Mouse (Mus musculus) liver, postnatal 0 days (tissue): ENCODE results near the gene Fgfr4. TPM values are rescaled to one million over a fixed set of nuclear protein-coding genes. Genes with fewer than 3 reads are reported as not detected.

ENCODE experiments used
- ATAC-seq: fragments of 200-750 bp; cut with Nextera tagmentation; 2 replicates; pipeline ENCODE4 v1.8.0; 2017; ENCODE audit warnings: mild to moderate bottlenecking, moderate library complexity
- DNase-seq: peaks from one replicate; pipeline ENCODE4 v3.0.0-alpha.2; 2016
- H3K27ac ChIP-seq: fragments of 300-500 bp; sonication (generic); 2 replicates; pipeline ENCODE4 v1.5.1; 2014; ENCODE audit warnings: antibody characterized with exemption, moderate library complexity, mild to moderate bottlenecking, low read depth
- H3K27me3 ChIP-seq: fragments of 300-500 bp; sonication (generic); 2 replicates; pipeline ENCODE4 v1.6.1; 2014; ENCODE audit warnings: low read length, control low read depth, mixed read lengths; ENCODE audit not compliant: insufficient read depth
- H3K36me3 ChIP-seq: fragments of 300-500 bp; sonication (generic); replicated peaks from 2 replicates; pipeline ENCODE4 v1.6.1; 2014; ENCODE audit warnings: mild to moderate bottlenecking, control low read depth, low read length, moderate library complexity, mixed read lengths; ENCODE audit not compliant: insufficient read depth
- H3K4me1 ChIP-seq: fragments of 300-500 bp; sonication (generic); 2 replicates; pipeline ENCODE4 v1.6.1; 2014; ENCODE audit warnings: antibody characterized with exemption, mild to moderate bottlenecking, control low read depth; ENCODE audit not compliant: insufficient read depth
- H3K4me2 ChIP-seq: fragments of 300-500 bp; sonication (generic); 2 replicates; pipeline ENCODE4 v1.6.1; 2014; ENCODE audit warnings: low read depth, mild to moderate bottlenecking, low read length, moderate library complexity, mixed read lengths
- H3K4me3 ChIP-seq: fragments of 300-500 bp; sonication (generic); 2 replicates; pipeline ENCODE4 v1.5.1; 2014; ENCODE audit warnings: low read depth, low read length
- H3K9ac ChIP-seq: fragments of 300-500 bp; sonication (generic); replicated peaks from 2 replicates; pipeline ENCODE4 v1.6.1; 2014; ENCODE audit warnings: mild to moderate bottlenecking, moderate library complexity
- H3K9me3 ChIP-seq: fragments of 300-500 bp; sonication (generic); 2 replicates; pipeline ENCODE4 v1.6.1; 2016; ENCODE audit warnings: mild to moderate bottlenecking, control low read depth, low read length, mixed read lengths
- CTCF ChIP-seq: sonication (generic); IDR thresholded peaks from 2 replicates; pipeline ENCODE4 v1.5.1; 2016; ENCODE audit warnings: antibody characterized with exemption, low read depth
- EP300 ChIP-seq: IDR thresholded peaks from 2 replicates; pipeline ENCODE4 v1.6.1; 2016; ENCODE audit warnings: antibody characterized with exemption, low read depth, mild to moderate bottlenecking
- WGBS: fragments of 180-500 bp; shearing (Covaris S2); extraction: QIAGEN DNeasy Blood & Tissue Kit; methylation state at CpG from one replicate; pipeline ENCODE4 v1.1.7; 2014; ENCODE audit not compliant: insufficient replicate concordance; 5-methylcytosine and 5-hydroxymethylcytosine counted together
- polyA plus RNA-seq: library from polyadenylated mRNA; unstranded; fragments of >200 nt; fragmentation: Nextera tagmentation; extraction: Ambion mirVana; gene quantifications from 2 replicates; pipeline ENCODE4 v1.2.1, GENCODE M21; 2015

Gene Fgfr4
- polyA plus RNA-seq, 1 experiment from 2014 or later = 5.1 TPM

DNA sequence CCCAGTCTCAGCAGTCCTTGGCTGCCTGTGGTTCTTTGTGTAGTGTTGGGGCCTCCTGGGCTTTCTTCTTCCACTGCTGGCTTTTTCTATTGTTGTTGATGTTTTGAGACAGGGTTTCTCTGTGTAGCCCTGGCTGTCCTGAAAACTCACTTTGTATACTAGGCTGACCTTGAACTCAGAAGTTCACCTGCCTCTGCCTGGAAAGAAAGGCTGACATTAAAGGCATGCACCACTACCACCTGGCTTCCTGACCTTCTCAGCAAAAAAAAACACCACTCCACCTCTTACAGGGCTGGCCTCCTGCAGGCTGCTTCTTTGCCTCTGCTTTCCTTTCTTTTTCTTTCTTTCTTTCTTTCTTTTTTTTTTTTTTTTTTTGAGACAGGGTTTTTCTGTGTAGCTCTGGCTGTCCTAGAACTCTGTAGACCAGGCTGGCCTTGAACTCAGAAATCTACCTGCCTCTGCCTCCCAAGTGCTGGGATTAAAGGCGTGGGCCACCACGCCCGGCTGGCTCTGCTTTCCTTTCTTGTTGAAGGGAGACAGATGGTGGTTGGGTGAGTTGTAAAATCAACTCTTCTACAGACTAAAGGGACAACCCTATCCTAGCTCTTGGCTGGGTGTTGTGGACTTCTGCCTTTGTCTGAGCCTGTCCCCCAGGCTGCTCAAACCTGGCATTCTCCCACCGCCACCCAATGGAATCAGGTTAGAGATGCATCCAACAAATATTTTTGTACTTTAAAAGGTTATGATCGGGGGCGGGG lies 53.2 kb downstream of the Fgfr4 start:
- Histone ChIP-seq H3K9ac (no peak overlapping the region), H3K27me3 (no peaks in the 10 kb centered on the region), H3K36me3 (no peaks in the 10 kb centered on the region), H3K4me3 (no peak overlapping the region), H3K9me3 (no peaks in the 10 kb centered on the region), H3K27ac (no peak overlapping the region), H3K4me1 (peaks cover 10% of the 10 kb centered on the region), H3K4me2 (no peak overlapping the region)
- WGBS = 87% methylated on average over 6 of the region's 6 CpGs
- no peak for DNase-seq
- ATAC-seq = no peak
- TF ChIP-seq EP300 = no peak
- no peak for TF ChIP-seq CTCF

DNA sequence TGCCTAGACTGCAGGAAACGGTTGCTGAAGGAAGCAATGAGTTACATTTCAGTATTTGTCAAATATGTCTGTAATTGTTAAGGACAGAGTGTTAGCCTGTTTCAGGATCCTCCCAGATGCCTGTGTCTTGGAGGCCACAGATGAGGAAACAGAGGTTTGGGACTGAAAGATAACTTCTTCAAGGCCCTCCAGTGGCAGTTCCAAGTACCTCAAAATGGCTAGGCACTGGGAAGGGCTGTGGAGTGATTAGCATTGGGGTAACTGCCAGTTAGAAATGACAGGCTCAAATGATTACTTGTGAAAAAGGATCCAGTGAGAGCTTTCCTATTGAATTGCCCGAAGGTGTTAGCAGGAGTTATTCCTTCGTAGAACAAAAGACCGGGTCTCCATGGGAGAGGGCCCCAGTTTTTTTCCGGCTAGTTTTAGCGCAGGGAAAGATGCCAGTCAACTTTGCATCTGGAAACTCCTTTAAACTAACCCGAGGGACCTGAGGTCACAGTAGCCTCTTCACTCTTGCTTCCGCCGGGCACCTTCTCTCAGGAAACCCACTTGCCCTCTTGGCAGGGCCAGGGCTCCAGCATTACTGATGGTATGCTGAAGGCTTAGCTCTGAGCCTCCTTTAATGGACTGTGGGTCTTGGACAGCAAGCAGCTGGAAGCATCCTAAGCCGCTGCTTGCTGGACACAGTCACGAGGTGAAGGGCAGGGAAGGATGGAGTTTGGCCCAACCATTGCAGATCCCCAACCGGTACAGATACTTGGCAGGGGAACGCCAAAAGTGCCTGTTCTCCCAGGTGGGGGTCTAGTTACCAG lies 56.6 kb downstream of the Fgfr4 start:
- peaks cover 2% of the 10 kb centered on the region; the same call in 1 of the 2 replicates for H3K36me3 ChIP-seq
- no peak; the same call in 1 of the 2 replicates for TF ChIP-seq CTCF
- no peak for TF ChIP-seq EP300
- H3K27ac ChIP-seq = no peak overlapping the region
- no peak overlapping the region for H3K4me3 ChIP-seq
- no peak overlapping the region for H3K4me2 ChIP-seq
- no peaks in the 10 kb centered on the region for H3K27me3 ChIP-seq
- WGBS = 80% methylated on average over 13 of the region's 13 CpGs
- DNase-seq (peak; percentile 15), ATAC-seq (no peak)
- no peaks in the 10 kb centered on the region for H3K9me3 ChIP-seq
- no peak overlapping the region for H3K9ac ChIP-seq
- H3K4me1 ChIP-seq = peaks cover 26% of the 10 kb centered on the region

DNA sequence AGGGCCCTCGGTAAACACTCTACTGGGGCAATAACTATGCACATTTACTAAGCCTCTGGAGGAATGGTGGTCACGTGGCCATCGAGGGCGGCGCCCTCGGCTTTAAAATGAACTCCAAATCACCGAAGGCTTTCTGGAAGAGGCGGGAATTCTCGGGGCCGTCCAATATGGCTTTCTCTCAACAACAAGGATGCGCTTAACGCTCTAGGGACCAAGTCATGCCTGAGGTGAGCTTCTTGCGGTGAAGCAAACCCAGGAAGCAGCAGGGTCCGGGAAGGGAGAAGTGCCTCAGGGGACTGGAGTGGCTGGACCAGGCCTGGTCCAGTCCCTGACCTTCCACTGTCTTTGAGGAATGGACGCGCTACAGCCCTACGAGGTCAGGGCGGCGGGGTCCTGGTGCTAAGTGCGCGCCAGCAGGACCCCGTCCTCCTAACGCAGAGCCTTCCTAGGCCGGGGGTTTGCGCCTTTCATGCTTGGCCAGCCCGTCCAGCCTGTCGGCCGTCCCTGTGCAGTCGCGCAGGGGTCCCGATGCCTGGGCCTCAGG lies 57.3 kb downstream of the Fgfr4 start, which contains the start of gene Nsd1:
Gene Nsd1, plus strand, starts transcription at position 134 of the 544 bp plus-strand sequence.
- Histone ChIP-seq H3K27me3 (no peaks in the 10 kb centered on the region), H3K4me2 (peak within 1 kb of the TSS; percentile 74), H3K36me3 (peaks cover 9% of the 10 kb centered on the region), H3K9ac (peak within 1 kb of the TSS; percentile 94), H3K27ac (peak within 1 kb of the TSS; percentile 98), H3K4me3 (peak within 1 kb of the TSS; percentile 79), H3K9me3 (no peaks in the 10 kb centered on the region), H3K4me1 (peaks cover 33% of the 10 kb centered on the region)
- ATAC-seq (no peak), DNase-seq (peak; percentile 16)
- WGBS = 56% methylated on average over 31 of the region's 31 CpGs
- TF ChIP-seq EP300 = no peak
- TF ChIP-seq CTCF = 0 out of 2 replicates have a peak, but pooled peaks have one; percentile 29

DNA sequence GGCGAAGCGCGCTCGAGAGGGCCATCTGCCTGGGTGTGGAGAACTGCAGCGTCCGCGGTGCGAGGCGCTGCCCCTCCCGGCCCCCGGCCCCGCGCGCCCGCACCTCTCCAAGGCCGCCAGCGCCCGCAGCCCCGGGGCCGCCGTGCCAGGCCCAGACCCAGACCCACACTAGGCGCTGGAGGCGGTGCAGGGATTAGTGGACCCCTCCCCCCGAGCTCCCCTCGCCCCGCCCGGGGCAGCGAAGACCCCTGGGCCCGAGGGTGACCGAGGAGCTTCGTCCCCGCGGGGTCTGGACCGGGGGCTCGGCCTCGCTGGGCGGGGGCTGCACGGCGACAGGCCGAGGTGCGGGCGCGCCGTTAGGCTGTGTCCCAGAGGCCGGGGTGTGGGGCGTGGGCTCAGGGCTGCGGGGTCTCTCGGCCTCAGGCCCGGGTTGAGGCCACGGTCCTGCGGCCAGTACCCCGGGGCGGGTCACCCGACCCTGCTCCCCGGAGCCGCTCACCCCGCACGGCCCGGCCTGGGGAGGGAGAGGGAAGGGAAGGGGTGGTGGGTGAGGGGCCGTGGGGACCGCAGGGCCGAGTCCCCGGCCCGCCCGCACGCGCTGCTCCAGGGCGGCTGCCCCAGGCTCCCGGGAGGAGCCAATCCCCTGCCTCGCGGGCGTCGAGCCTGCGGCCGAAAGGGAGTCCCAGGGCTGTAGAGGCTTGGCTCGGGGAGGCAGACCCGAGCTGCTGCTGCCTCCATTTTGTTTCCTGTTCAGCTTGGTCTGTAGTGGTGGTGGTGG lies 57.9 kb downstream of the Fgfr4 start:
- H3K4me1 ChIP-seq = peaks cover 36% of the 10 kb centered on the region
- peaks cover 11% of the 10 kb centered on the region for H3K36me3 ChIP-seq
- H3K4me2 ChIP-seq = peak overlapping the region; percentile 74
- DNase-seq (peak; percentile 42), ATAC-seq (peak; percentile 46)
- WGBS = 3% methylated on average over 46 of the region's 77 CpGs
- H3K9me3 ChIP-seq = no peaks in the 10 kb centered on the region
- peak overlapping the region; percentile 94 for H3K9ac ChIP-seq
- peak overlapping the region; percentile 79 for H3K4me3 ChIP-seq
- TF ChIP-seq CTCF = no peak; the same call in 1 of the 2 replicates
- TF ChIP-seq EP300 = no peak
- H3K27ac ChIP-seq = peak overlapping the region; percentile 98
- H3K27me3 ChIP-seq = no peaks in the 10 kb centered on the region

DNA sequence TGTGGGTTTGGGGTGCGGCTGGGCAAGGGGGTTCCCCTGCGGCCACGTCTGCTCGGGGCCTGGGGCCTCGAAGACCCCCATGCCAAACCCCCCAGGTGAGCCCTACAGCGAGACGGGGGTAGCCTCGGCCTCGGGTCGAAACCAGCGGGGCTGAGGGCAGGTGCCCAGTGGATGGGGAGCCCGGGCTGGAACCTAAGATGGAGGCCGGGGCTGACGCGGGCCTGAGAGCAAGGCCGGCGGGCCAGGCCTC lies 58.5 kb downstream of the Fgfr4 start:
- peak overlapping the region; percentile 98 for H3K27ac ChIP-seq
- no peaks in the 10 kb centered on the region for H3K27me3 ChIP-seq
- under 1% methylated on average over 17 of the region's 17 CpGs for WGBS
- DNase-seq (no peak), ATAC-seq (peak; percentile 68)
- H3K36me3 ChIP-seq = peaks cover 16% of the 10 kb centered on the region
- no peaks in the 10 kb centered on the region for H3K9me3 ChIP-seq
- no peak for TF ChIP-seq CTCF
- no peak for TF ChIP-seq EP300
- H3K4me1 ChIP-seq = peaks cover 39% of the 10 kb centered on the region
- peak overlapping the region; percentile 79 for H3K4me3 ChIP-seq
- peak overlapping the region; percentile 94 for H3K9ac ChIP-seq
- H3K4me2 ChIP-seq = peak overlapping the region; percentile 74
